Mouse (Mus musculus) forebrain, embryonic 13.5 days (tissue): ENCODE measurements around the gene Dapk2. TPM values are rescaled to one million over a fixed set of nuclear protein-coding genes. Genes with fewer than 3 reads are reported as not detected.

Source experiments
- ATAC-seq: fragments of 200-750 bp; cut with Nextera tagmentation; 2 replicates; pipeline ENCODE4 v1.8.0; 2017
- H3K27ac ChIP-seq: fragments of 300-500 bp; sonication (generic); 2 replicates; pipeline ENCODE4 v1.5.1; 2015; ENCODE audit warnings: inconsistent platforms, mild to moderate bottlenecking, moderate library complexity
- H3K27me3 ChIP-seq: fragments of 300-500 bp; sonication (generic); 2 replicates; pipeline ENCODE4 v1.6.1; 2015; ENCODE audit warnings: mild to moderate bottlenecking, inconsistent platforms
- H3K36me3 ChIP-seq: fragments of 300-500 bp; sonication (generic); 2 replicates; pipeline ENCODE4 v1.6.1; 2015; ENCODE audit warnings: mild to moderate bottlenecking, inconsistent platforms; ENCODE audit not compliant: poor library complexity, severe bottlenecking
- H3K4me1 ChIP-seq: fragments of 300-500 bp; sonication (generic); 2 replicates; pipeline ENCODE4 v1.6.1; 2015; ENCODE audit warnings: inconsistent platforms
- H3K4me2 ChIP-seq: fragments of 300-500 bp; sonication (generic); 2 replicates; pipeline ENCODE4 v1.6.1; 2015; ENCODE audit warnings: inconsistent platforms, mild to moderate bottlenecking, moderate library complexity
- H3K4me3 ChIP-seq: fragments of 300-500 bp; sonication (generic); 2 replicates; pipeline ENCODE4 v1.5.1; 2015; ENCODE audit warnings: mild to moderate bottlenecking, inconsistent platforms
- H3K9ac ChIP-seq: fragments of 300-500 bp; sonication (generic); 2 replicates; pipeline ENCODE4 v1.6.1; 2015; ENCODE audit warnings: mild to moderate bottlenecking, inconsistent platforms
- H3K9me3 ChIP-seq: fragments of 300-500 bp; sonication (generic); replicated peaks from 2 replicates; pipeline ENCODE4 v1.6.1; 2016; ENCODE audit warnings: inconsistent platforms
- WGBS: fragments of 180-500 bp; shearing (Covaris S2); methylation state at CpG from one replicate; pipeline ENCODE4 v1.1.7; 2015; 5-methylcytosine and 5-hydroxymethylcytosine counted together
- polyA plus RNA-seq: library from polyadenylated mRNA; unstranded; fragments of >200 nt; fragmentation: Nextera tagmentation; extraction: Ambion mirVana; gene quantifications from 2 replicates; pipeline ENCODE4 v1.2.1, GENCODE M21; 2015

The Dapk2 gene
- polyA plus RNA-seq, 1 experiment from 2014 or later: 2.4 TPM

DNA sequence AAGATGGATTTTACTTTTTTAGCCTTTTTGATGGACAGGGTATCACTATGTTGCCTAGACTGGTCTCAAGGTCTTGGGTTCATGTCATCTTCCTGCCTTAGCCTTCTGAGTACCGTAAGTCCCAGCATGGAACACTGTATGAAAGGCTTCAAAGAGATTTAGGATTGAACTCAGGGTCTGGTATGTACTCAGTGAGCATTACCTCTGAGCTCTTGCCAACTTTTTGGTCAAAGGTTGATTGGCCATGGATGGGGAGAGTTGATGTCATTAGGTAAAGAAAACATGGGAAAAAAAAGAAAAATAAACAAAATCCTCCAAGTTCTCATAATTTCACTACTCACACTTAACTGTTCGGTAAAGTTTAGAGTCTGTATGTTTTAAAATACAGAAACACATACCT, 132.7 kb downstream of the Dapk2 start:
- H3K9ac ChIP-seq: no peak overlapping the region
- H3K4me3 ChIP-seq: no peak overlapping the region
- no peaks in the 10 kb centered on the region for H3K9me3 ChIP-seq
- H3K27me3 ChIP-seq: no peaks in the 10 kb centered on the region
- H3K4me2 ChIP-seq: no peak overlapping the region
- WGBS: 87% methylated on average over 2 of the region's 2 CpGs
- peaks cover 10% of the 10 kb centered on the region for H3K4me1 ChIP-seq
- no peak overlapping the region for H3K27ac ChIP-seq
- no peaks in the 10 kb centered on the region for H3K36me3 ChIP-seq
- ATAC-seq: no peak

DNA sequence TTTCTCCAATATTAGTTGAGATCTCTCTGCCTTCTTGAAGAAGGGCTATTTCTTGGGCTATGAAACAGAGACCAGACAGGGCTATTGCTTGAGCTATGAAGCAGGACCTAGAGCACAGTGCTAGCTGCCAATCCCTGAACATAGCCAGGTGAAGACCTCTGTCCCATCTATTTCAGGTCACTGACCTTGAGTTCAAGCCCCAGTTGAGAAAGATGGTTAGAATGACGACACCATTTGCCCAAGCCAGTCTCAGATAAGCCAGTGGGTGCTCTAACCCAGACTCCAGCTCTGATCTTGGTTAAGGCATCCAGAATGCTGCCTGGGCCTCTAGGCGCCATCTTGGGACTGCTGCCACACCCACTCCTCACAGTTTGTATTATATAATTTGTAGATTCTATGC, 135.3 kb downstream of the Dapk2 start:
- Histone ChIP-seq H3K9ac (no peak overlapping the region), H3K27me3 (no peaks in the 10 kb centered on the region), H3K9me3 (no peaks in the 10 kb centered on the region), H3K36me3 (no peaks in the 10 kb centered on the region), H3K4me3 (no peak overlapping the region), H3K27ac (no peak overlapping the region), H3K4me1 (peaks cover 6% of the 10 kb centered on the region), H3K4me2 (no peak overlapping the region)
- 90% methylated on average over 2 of the region's 2 CpGs for WGBS
- ATAC-seq: no peak

DNA sequence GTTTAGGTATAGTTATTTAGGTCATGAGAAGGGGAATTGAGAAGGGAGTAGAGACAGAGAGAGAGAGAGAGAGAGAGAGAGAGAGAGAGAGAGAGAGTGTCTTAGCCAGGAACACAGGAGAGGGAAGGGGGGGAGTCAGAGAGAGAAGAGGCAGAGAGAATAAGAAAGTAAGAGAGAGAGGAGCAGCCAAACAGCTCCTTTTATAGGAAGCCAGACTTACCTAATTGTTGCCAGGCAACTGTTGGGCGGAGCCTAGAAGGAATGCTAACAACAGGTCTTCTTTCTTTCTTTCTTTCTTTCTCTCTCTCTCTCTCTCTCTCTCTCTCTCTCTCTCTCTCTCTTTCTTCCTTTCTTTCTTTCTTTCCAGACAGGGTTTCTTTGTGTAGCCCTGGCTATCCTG, 136.2 kb downstream of the Dapk2 start:
- no peak overlapping the region for H3K27ac ChIP-seq
- no peak for ATAC-seq
- 100% methylated on average over 1 of the region's 1 CpGs for whole genome bisulfite sequencing
- no peaks in the 10 kb centered on the region for H3K36me3 ChIP-seq
- no peak overlapping the region for H3K4me2 ChIP-seq
- H3K4me3 ChIP-seq: no peak overlapping the region
- no peak overlapping the region for H3K9ac ChIP-seq
- H3K4me1 ChIP-seq: peaks cover 6% of the 10 kb centered on the region
- H3K27me3 ChIP-seq: no peaks in the 10 kb centered on the region
- no peaks in the 10 kb centered on the region for H3K9me3 ChIP-seq

DNA sequence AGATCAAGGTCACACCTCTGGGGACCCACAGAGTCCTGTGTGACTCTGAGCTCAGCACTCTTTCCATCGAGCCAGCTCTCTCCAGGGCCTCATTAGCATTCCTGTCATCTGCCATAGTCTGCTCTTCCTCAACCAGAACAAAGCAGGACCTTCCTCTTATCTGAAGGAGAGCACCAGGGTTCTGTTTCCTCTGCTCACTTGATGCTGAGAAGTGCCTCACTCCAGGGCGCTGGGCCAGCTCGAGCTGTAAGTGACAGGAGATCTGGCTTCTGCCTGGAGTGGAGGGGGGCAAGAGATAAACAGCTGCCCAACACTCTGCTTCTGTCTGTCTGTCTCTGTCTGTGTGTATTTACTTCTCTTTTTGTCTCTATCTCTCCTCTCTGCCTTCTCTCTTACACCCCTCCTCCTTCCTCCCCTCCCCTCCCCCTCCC, 137.0 kb downstream of the Dapk2 start:
- no peak for ATAC-seq
- Histone ChIP-seq H3K36me3 (no peaks in the 10 kb centered on the region), H3K27ac (0 out of 2 replicates have a peak overlapping the region, but pooled peaks have one; percentile 16), H3K27me3 (no peaks in the 10 kb centered on the region), H3K9ac (no peak overlapping the region), H3K4me1 (peaks cover 6% of the 10 kb centered on the region), H3K4me3 (no peak overlapping the region), H3K9me3 (no peaks in the 10 kb centered on the region), H3K4me2 (no peak overlapping the region)
- WGBS: 15% methylated on average over 3 of the region's 3 CpGs

DNA sequence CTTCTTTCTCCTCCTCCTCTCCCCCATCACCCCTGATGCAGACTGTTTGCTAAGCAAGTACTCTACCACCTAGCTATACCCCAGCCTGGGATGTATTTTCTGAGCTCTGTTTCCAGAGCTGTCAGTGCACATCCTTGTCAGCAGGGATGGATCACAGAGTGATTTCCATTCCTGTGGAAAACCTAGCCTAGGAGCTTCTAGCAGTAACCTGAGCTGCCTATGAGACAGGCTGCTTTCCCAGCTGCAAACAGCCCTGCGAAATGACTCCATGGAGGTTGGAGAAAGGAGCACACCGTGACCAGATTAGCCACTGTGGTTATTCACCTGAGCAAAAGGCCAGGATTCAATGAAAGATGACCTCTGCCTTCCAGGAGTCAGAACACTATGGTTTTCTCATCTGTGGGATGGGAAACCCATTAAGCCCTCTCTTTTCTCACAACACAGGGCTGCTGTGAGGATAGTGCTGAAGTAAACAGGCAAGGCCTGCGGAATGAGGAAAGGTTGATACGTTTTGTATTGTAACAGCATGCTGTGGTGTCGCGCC, 137.6 kb downstream of the Dapk2 start:
- Histone ChIP-seq H3K4me1 (peaks cover 6% of the 10 kb centered on the region), H3K9me3 (no peaks in the 10 kb centered on the region), H3K36me3 (no peaks in the 10 kb centered on the region), H3K4me2 (no peak overlapping the region), H3K27ac (no peak overlapping the region), H3K4me3 (no peak overlapping the region), H3K9ac (no peak overlapping the region), H3K27me3 (no peaks in the 10 kb centered on the region)
- WGBS: 79% methylated on average over 6 of the region's 6 CpGs
- ATAC-seq: no peak

DNA sequence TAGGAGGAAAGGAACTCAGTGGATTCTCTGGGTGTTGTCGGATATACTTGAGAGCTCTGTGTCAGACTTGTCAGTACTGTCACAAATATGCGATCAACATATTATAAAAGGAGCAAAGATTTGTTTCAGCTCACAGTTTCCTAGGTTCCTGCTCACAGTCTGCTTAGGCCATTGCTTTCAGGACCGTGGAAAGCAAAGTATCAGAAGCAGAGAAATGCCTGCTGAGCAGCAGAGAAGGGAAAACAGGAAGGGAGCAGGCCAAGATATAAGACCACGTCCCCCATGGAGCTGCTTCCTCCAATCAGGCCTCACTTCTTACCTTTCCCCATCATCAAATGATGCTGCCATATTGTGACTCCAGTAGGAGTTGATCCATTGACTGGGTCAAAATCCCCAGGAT, 140.8 kb downstream of the Dapk2 start:
- Histone ChIP-seq H3K36me3 (no peaks in the 10 kb centered on the region), H3K27ac (no peak overlapping the region), H3K9ac (no peak overlapping the region), H3K4me2 (no peak overlapping the region), H3K27me3 (no peaks in the 10 kb centered on the region), H3K9me3 (no peaks in the 10 kb centered on the region), H3K4me1 (peaks cover 6% of the 10 kb centered on the region), H3K4me3 (no peak overlapping the region)
- ATAC-seq: no peak
- 90% methylated on average over 4 of the region's 4 CpGs for WGBS

DNA sequence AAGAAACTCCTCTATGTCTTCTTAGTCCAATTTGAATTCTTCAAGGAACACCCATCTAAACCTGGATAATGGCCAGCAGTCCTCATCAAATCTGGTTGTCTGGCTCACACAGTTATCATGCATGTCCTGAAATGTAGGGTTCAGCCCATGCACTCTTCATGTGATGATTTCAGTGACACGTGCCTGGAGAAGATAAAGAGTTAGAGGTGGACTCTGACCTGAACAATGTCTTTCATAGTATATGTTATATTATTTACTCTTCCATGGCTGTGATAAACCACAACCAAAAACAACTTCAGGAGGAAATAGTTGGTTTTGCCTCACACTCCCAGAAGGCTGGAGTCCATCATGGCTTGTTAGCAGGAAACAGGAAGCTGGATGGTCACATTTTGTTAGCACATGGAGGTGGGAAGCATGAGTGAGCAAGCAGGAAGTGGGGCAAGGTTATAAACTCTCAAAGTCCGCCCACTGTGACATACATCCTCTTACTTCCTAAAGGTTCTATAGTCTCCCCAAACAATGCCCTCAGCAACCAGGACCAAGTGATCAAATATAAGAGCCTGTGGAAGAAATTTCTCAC, 142.5 kb downstream of the Dapk2 start:
- 89% methylated on average over 2 of the region's 2 CpGs for WGBS
- Histone ChIP-seq H3K9me3 (no peaks in the 10 kb centered on the region), H3K9ac (no peak overlapping the region), H3K4me1 (peaks cover 7% of the 10 kb centered on the region), H3K27me3 (no peaks in the 10 kb centered on the region), H3K4me3 (no peak overlapping the region), H3K4me2 (no peak overlapping the region), H3K27ac (no peak overlapping the region), H3K36me3 (no peaks in the 10 kb centered on the region)
- ATAC-seq: no peak

DNA sequence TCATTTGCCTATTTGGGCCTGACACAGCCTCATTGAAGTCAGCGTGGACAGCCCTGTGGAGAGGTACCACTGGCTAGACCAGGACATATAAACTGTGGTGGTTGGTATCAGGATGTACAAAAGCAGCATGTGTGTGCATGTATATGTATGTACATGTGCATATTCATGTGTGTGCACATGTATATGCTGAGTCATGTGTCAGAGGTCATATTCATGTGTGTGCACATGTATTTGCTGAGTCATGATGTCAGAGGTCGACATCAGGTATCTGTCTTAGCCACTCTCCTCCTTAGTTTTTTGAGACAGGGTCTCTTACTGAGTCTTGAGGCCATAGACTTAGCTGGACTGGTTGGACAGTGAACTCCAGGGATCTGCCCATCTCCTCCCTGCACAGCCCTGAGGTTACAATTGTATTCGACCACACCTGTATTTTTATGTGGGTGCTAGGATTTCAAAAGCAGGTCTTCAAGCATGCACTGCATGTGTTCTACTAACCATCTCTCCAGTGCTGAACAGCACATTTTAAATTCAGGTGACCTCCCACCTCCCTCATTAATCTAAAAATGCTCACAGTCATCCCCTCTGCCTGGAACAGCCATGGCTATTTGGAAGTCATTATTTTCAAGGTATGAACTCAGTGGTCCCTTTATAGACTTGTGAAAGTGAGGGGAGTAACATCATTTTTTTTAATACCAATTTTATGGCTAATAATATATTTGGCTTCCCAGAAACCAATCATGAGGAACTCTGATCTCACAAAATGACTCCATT, 146.5 kb downstream of the Dapk2 start:
- no peak for ATAC-seq
- Histone ChIP-seq H3K9me3 (no peaks in the 10 kb centered on the region), H3K27ac (no peak overlapping the region), H3K4me1 (peaks cover 10% of the 10 kb centered on the region), H3K9ac (no peak overlapping the region), H3K4me2 (no peak overlapping the region; the same call in 1 of the 2 replicates), H3K27me3 (no peaks in the 10 kb centered on the region), H3K36me3 (no peaks in the 10 kb centered on the region), H3K4me3 (no peak overlapping the region)
- WGBS: 89% methylated on average over 3 of the region's 3 CpGs

DNA sequence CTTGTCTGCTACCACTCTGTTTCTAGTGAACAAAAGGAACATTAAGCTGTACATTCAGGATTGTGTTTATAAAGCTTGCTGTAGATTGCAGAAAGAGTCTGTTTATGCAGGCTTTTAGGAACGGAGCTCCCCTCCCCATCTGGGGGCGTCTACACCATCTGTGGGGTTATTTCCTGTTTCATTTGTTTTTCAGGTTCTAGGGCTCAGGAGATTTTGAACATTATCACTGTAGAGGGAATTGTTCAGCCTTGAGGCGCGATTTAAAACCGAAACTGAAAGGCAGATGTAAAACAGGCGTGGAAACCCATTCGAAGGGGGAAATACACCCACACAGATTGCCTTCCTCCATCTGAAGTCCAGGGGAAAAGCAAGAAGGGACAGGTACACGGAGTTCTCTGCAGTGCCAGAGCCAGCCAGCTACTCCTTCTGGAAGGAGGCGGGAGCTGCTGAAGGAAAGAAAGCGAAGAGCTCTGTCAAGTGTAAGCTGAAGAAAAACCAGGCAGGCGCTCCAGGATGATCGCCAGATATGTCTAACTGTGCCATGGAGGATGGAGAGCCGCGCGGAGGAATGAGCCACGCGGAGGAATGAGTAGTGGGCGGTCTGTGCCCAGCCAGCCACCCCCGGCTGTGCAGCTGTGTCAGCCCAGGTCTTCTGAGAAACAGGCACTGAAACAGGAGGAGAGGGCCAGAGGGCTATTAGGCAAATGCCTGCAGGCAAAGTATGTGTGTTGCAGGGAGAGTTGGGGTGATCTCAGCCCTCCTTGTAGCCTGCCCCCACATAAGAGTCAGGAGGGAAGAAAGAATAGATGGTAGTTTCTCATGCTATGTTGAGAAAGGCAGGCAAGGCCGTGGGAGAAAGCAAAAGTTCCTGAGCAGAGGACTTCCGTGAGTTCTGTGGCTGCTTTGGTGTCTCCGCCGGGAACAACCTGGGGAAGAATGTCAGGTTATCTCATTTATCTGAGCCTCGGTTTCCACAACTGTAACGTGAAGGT, 147.4 kb downstream of the Dapk2 start:
- WGBS: 56% methylated on average over 25 of the region's 25 CpGs
- Histone ChIP-seq H3K27me3 (no peaks in the 10 kb centered on the region), H3K4me3 (peak overlapping the region; percentile 19; the same call in 1 of the 2 replicates), H3K36me3 (no peaks in the 10 kb centered on the region), H3K9ac (peak overlapping the region; percentile 41; the same call in 1 of the 2 replicates), H3K4me1 (peaks cover 10% of the 10 kb centered on the region), H3K27ac (peak overlapping the region; percentile 70), H3K4me2 (peak overlapping the region; percentile 47), H3K9me3 (no peaks in the 10 kb centered on the region)
- no peak for ATAC-seq

DNA sequence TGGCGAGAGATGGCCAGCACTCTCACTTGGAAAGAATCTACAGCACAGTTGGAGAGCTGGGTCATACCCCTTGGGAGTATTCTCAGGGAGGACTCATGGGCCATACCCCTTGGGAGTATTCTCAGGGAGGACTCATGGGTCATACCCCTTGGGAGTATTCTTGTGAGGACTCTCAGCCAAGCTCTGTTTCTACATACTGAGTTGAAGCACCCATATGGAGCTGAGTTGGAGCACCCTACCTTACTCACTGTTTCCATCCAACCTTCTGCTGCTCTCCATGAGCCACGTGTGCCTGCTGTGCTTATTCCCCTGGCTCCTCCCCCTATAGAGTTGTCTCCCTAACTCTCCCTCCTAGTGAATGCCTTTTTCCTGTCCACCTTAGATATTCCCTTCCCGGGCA, 148.4 kb downstream of the Dapk2 start:
- H3K27ac ChIP-seq: no peak overlapping the region
- peaks cover 10% of the 10 kb centered on the region for H3K4me1 ChIP-seq
- no peak overlapping the region for H3K4me3 ChIP-seq
- WGBS: 83% methylated on average over 3 of the region's 3 CpGs
- no peaks in the 10 kb centered on the region for H3K36me3 ChIP-seq
- no peak overlapping the region for H3K4me2 ChIP-seq
- no peaks in the 10 kb centered on the region for H3K9me3 ChIP-seq
- no peak overlapping the region for H3K9ac ChIP-seq
- no peaks in the 10 kb centered on the region for H3K27me3 ChIP-seq
- ATAC-seq: no peak

DNA sequence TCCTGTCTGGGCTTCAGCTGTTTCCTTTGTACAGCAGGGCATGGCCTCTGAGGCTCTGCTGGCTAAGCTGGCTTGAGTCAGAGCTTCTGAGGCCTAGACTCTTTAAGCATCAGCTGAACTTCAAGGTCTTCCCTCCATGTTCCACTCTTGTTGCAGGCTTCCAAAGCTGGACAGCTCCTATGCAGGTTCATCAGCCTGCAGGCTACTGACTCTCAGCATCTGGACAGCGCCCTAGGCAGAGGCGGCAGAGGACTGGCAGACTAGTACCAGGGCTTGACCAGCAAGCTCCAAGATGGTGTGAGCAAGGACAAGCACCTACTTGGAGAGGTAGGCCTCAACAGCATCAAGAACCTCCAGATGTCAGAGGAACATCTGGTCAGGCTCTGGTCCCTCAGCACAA, 149.3 kb downstream of the Dapk2 start:
- ATAC-seq: no peak
- H3K27me3 ChIP-seq: no peaks in the 10 kb centered on the region
- no peak overlapping the region for H3K4me3 ChIP-seq
- H3K27ac ChIP-seq: no peak overlapping the region
- H3K4me1 ChIP-seq: peaks cover 10% of the 10 kb centered on the region
- 31% methylated on average over 2 of the region's 2 CpGs for WGBS
- no peaks in the 10 kb centered on the region for H3K36me3 ChIP-seq
- H3K9ac ChIP-seq: no peak overlapping the region
- H3K9me3 ChIP-seq: no peaks in the 10 kb centered on the region
- no peak overlapping the region for H3K4me2 ChIP-seq

DNA sequence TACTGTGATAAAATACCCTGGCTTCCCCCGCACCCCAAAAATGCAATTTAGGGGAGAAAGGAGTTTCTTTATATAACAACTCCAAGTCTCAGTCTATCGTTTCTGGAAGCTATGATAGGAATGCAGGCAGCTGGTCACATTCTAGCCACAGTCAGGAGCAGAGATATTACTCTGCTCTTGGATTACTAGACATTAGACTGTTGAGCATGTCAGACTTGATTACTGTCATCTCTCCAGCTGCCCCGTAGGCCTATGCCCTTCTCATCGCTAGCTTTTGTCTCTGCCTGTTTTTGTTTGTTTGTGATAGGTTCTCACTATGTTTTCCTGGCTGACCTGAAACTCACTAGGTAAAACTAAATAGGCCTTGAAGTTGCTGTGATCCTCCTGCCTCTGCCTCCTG, 150.7 kb downstream of the Dapk2 start:
- Histone ChIP-seq H3K27me3 (no peaks in the 10 kb centered on the region), H3K4me1 (peaks cover 10% of the 10 kb centered on the region), H3K36me3 (no peaks in the 10 kb centered on the region), H3K27ac (no peak overlapping the region), H3K9ac (no peak overlapping the region), H3K4me2 (no peak overlapping the region), H3K4me3 (no peak overlapping the region), H3K9me3 (no peaks in the 10 kb centered on the region)
- ATAC-seq: no peak
- WGBS: 89% methylated on average over 4 of the region's 4 CpGs
